Mouse (Mus musculus) liver, embryonic 15.5 days (tissue): ENCODE measurements at regions not wholly inside any gene's neighbourhood (a gene's known extent, or its start where the extent isn't known, plus 50 kb on each side); places are given as distances from the start of the nearest gene placed in this dataset.

Experiments
- ATAC-seq: fragments of 200-750 bp; cut with Nextera tagmentation; 2 replicates; pipeline ENCODE4 v1.8.0; 2017; ENCODE audit warnings: moderate number of reproducible peaks, mild to moderate bottlenecking, moderate library complexity; ENCODE audit not compliant: insufficient read depth
- H3K27ac ChIP-seq: fragments of 300-500 bp; sonication (generic); replicated peaks from 2 replicates; pipeline ENCODE4 v1.5.1; 2015; ENCODE audit warnings: mild to moderate bottlenecking, inconsistent platforms
- H3K27me3 ChIP-seq: fragments of 300-500 bp; sonication (generic); 2 replicates; pipeline ENCODE4 v1.6.1; 2015; ENCODE audit warnings: mild to moderate bottlenecking, inconsistent platforms
- H3K36me3 ChIP-seq: fragments of 300-500 bp; sonication (generic); replicated peaks from 2 replicates; pipeline ENCODE4 v1.6.1; 2015; ENCODE audit warnings: moderate library complexity, mild to moderate bottlenecking, inconsistent platforms
- H3K4me1 ChIP-seq: fragments of 300-500 bp; sonication (generic); replicated peaks from 2 replicates; pipeline ENCODE4 v1.6.1; 2015; ENCODE audit warnings: inconsistent platforms
- H3K4me2 ChIP-seq: fragments of 300-500 bp; sonication (generic); 2 replicates; pipeline ENCODE4 v1.6.1; 2015; ENCODE audit warnings: moderate library complexity, mild to moderate bottlenecking, inconsistent platforms
- H3K4me3 ChIP-seq: fragments of 300-500 bp; sonication (generic); replicated peaks from 2 replicates; pipeline ENCODE4 v1.5.1; 2015; ENCODE audit warnings: mild to moderate bottlenecking, inconsistent platforms
- H3K9ac ChIP-seq: fragments of 300-500 bp; sonication (generic); 2 replicates; pipeline ENCODE4 v1.6.1; 2015; ENCODE audit warnings: moderate library complexity, mild to moderate bottlenecking, inconsistent platforms
- H3K9me3 ChIP-seq: fragments of 300-500 bp; sonication (generic); replicated peaks from 2 replicates; pipeline ENCODE4 v1.6.1; 2016; ENCODE audit warnings: inconsistent platforms
- WGBS: fragments of 180-500 bp; shearing (Covaris S2); methylation state at CpG from one replicate; pipeline ENCODE4 v1.1.7; 2015; ENCODE audit warnings: mixed read lengths; ENCODE audit not compliant: insufficient replicate concordance; 5-methylcytosine and 5-hydroxymethylcytosine counted together

DNA sequence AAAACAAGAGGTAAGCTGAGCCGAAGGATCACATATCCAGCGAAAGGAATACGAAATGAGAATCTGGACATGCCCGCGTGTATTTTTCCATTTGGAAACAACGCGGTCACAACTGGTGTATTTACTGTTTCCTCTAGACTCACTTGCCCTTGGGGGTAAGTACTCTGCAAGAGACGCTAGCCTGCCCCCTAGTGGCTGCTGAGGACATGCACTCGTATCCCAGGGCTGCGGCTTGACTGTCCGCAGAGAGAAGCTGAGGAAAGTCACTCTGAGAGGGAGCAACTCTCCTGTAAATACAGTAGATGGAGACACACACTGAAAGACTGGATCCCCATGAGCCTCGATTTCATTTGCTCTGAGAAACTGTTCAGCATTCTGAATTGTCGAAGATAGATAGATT is 79.7 kb upstream of the Kif2a start:
- 8% methylated on average over 13 of the region's 13 CpGs for WGBS
- no peaks in the 10 kb centered on the region for H3K36me3 ChIP-seq
- H3K4me1 ChIP-seq, result peaks cover 59% of the 10 kb centered on the region
- peak overlapping the region; percentile 56 for H3K9ac ChIP-seq
- no peaks in the 10 kb centered on the region for H3K27me3 ChIP-seq
- no peaks in the 10 kb centered on the region for H3K9me3 ChIP-seq
- peak overlapping the region; percentile 68 for H3K4me2 ChIP-seq
- H3K4me3 ChIP-seq, result peak overlapping the region; percentile 47
- H3K27ac ChIP-seq, result peak overlapping the region; percentile 99
- peak; percentile 60 for ATAC-seq

DNA sequence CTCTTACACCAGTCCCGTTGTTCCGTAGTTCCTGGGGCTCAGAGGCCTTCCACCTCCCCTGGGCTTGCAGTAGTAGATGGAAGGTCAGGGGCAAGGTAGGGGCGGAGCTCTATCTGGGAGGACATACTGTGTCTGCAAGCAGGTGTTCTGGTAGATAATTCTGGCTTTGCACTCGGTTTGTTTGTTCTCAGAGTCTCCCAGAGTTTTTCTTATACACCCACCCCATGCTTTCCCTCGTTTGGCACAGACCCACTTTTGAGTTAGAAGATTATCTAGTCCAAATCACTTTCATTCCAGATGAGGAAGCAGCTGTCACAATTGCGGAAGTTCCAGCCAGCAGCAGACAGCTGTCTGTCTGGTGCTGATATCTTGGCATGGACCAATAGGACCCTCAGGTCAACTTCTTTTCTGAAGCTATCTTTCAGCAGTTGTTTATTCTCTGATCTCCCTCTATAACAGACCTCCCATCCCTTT is 79.0 kb upstream of the Kif2a start:
- Histone ChIP-seq H3K4me3 (peak overlapping the region; percentile 47), H3K9me3 (no peaks in the 10 kb centered on the region), H3K4me1 (peaks cover 63% of the 10 kb centered on the region), H3K4me2 (peak overlapping the region; percentile 68), H3K9ac (peak overlapping the region; percentile 56), H3K27ac (peak overlapping the region; percentile 99), H3K27me3 (no peaks in the 10 kb centered on the region), H3K36me3 (no peaks in the 10 kb centered on the region)
- peak; percentile 96 for ATAC-seq
- WGBS, result 6% methylated on average over 6 of the region's 6 CpGs

- H3K9ac ChIP-seq, result peak overlapping the region; percentile 56
- H3K4me3 ChIP-seq, result peak overlapping the region; percentile 47; the same call in 1 of the 2 replicates
- no peak for ATAC-seq
- WGBS, result 52% methylated on average over 3 of the region's 3 CpGs
- H3K4me1 ChIP-seq, result peaks cover 71% of the 10 kb centered on the region
- H3K27me3 ChIP-seq, result no peaks in the 10 kb centered on the region
- H3K27ac ChIP-seq, result peak overlapping the region; percentile 99
- no peaks in the 10 kb centered on the region for H3K36me3 ChIP-seq
- H3K9me3 ChIP-seq, result no peaks in the 10 kb centered on the region
- H3K4me2 ChIP-seq, result peak overlapping the region; percentile 68
Measured at GRCm38 (mm10) chr13:107100116-107100515, 78.2 kb upstream of the Kif2a start.

DNA sequence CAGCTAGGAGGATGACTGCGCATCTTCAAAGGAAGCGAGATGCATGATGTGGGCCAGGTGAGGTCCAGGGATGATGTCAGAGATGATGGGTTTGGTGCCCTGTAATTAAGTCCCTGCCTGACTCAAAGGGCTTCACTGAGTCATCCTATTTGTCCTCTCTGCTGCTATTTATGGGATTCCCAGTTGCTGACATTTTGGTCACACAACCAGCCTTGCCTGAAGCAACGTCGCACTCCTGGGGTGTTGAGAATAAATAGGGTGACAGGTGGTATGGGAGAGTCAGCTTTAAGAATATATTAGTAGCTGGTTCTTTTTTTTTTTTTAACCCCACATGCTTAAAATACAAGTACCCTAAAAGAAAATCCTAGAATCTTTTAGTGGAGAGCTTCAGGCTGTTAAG is 75.1 kb upstream of the Kif2a start:
- Histone ChIP-seq H3K9ac (no peak overlapping the region), H3K9me3 (no peaks in the 10 kb centered on the region), H3K36me3 (no peaks in the 10 kb centered on the region), H3K4me3 (no peak overlapping the region), H3K27me3 (no peaks in the 10 kb centered on the region), H3K4me1 (peaks cover 88% of the 10 kb centered on the region), H3K4me2 (no peak overlapping the region), H3K27ac (peak overlapping the region; percentile 99)
- WGBS, result 81% methylated on average over 4 of the region's 4 CpGs
- ATAC-seq, result no peak

- Histone ChIP-seq H3K4me1 (peaks cover 72% of the 10 kb centered on the region), H3K9me3 (no peaks in the 10 kb centered on the region), H3K36me3 (no peaks in the 10 kb centered on the region; the same call in 1 of the 2 replicates), H3K9ac (0 out of 2 replicates have a peak overlapping the region, but pooled peaks have one; percentile 3), H3K4me3 (no peak overlapping the region; the same call in 1 of the 2 replicates), H3K27me3 (no peaks in the 10 kb centered on the region), H3K4me2 (peak overlapping the region; percentile 48), H3K27ac (peak overlapping the region; percentile 3)
- ATAC-seq, result peak; percentile 17; the same call in 1 of the 2 replicates
- whole genome bisulfite sequencing, result 11% methylated on average over 11 of the region's 11 CpGs
Measured at GRCm38 (mm10) chr13:107094976-107095716, 73.2 kb upstream of the Kif2a start.

GRCm38 (mm10) chr13:107094487-107094886 is 72.6 kb upstream of the Kif2a start:
- H3K27ac ChIP-seq, result 0 out of 2 replicates have a peak overlapping the region, but pooled peaks have one; percentile 3
- ATAC-seq, result peak; percentile 43; the same call in 1 of the 2 replicates
- H3K4me3 ChIP-seq, result no peak overlapping the region; the same call in 1 of the 2 replicates
- H3K9me3 ChIP-seq, result no peaks in the 10 kb centered on the region
- H3K4me2 ChIP-seq, result peak overlapping the region; percentile 48
- no peaks in the 10 kb centered on the region; the same call in 1 of the 2 replicates for H3K36me3 ChIP-seq
- WGBS, result 16% methylated on average over 11 of the region's 11 CpGs
- H3K9ac ChIP-seq, result 0 out of 2 replicates have a peak overlapping the region, but pooled peaks have one; percentile 3
- peaks cover 66% of the 10 kb centered on the region for H3K4me1 ChIP-seq
- H3K27me3 ChIP-seq, result no peaks in the 10 kb centered on the region

DNA sequence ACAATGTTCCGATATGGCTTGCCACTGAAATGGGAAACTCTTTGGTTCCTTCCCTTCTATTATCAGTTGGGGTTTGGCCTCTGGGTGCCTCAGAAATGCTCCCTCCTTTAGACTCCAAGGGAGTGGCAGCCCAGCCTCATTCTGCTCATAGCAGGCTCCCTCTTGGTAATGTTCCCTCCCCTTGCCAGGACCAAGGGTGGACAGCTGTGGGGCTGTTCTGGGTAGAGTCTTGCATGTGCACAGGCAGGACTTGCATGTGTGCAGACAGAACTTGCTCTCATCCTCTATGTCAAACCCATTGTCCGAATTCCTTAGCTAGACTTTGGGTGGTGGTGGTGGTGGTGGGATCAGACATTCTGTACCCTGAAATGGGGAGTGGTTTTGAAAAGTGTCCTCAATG is 71.8 kb upstream of the Kif2a start:
- H3K4me1 ChIP-seq, result peaks cover 60% of the 10 kb centered on the region
- WGBS, result 59% methylated on average over 2 of the region's 2 CpGs
- no peaks in the 10 kb centered on the region; the same call in 1 of the 2 replicates for H3K36me3 ChIP-seq
- no peak overlapping the region for H3K9ac ChIP-seq
- no peak overlapping the region for H3K4me2 ChIP-seq
- 0 out of 2 replicates have a peak, but pooled peaks have one; percentile 35 for ATAC-seq
- no peaks in the 10 kb centered on the region for H3K9me3 ChIP-seq
- H3K4me3 ChIP-seq, result no peak overlapping the region
- H3K27me3 ChIP-seq, result no peaks in the 10 kb centered on the region
- no peak overlapping the region; the same call in 1 of the 2 replicates for H3K27ac ChIP-seq

GRCm38 (mm10) chr13:107088198-107088597 is 66.3 kb upstream of the Kif2a start:
- H3K4me2 ChIP-seq, result no peak overlapping the region
- no peak for ATAC-seq
- H3K9ac ChIP-seq, result no peak overlapping the region
- H3K36me3 ChIP-seq, result peaks cover 16% of the 10 kb centered on the region
- WGBS, result 12% methylated on average over 1 of the region's 1 CpGs
- no peaks in the 10 kb centered on the region for H3K9me3 ChIP-seq
- H3K27me3 ChIP-seq, result no peaks in the 10 kb centered on the region
- no peak overlapping the region for H3K4me3 ChIP-seq
- peak overlapping the region; percentile 38; the same call in 1 of the 2 replicates for H3K27ac ChIP-seq
- peaks cover 32% of the 10 kb centered on the region for H3K4me1 ChIP-seq

- no peak overlapping the region for H3K9ac ChIP-seq
- WGBS, result 44% methylated on average over 6 of the region's 6 CpGs
- H3K27ac ChIP-seq, result peak overlapping the region; percentile 80
- H3K27me3 ChIP-seq, result no peaks in the 10 kb centered on the region
- ATAC-seq, result peak; percentile 86
- H3K4me1 ChIP-seq, result peaks cover 25% of the 10 kb centered on the region
- peak overlapping the region; percentile 9; the same call in 1 of the 2 replicates for H3K4me2 ChIP-seq
- H3K4me3 ChIP-seq, result no peak overlapping the region
- H3K9me3 ChIP-seq, result no peaks in the 10 kb centered on the region
- peaks cover 16% of the 10 kb centered on the region for H3K36me3 ChIP-seq
Measured at GRCm38 (mm10) chr13:107087355-107087754, 65.4 kb upstream of the Kif2a start.

GRCm38 (mm10) chr13:107078085-107078484 is 56.2 kb upstream of the Kif2a start:
- H3K27me3 ChIP-seq, result peaks cover 6% of the 10 kb centered on the region; the same call in 1 of the 2 replicates
- no peak for ATAC-seq
- no peaks in the 10 kb centered on the region for H3K36me3 ChIP-seq
- no peak overlapping the region for H3K4me3 ChIP-seq
- H3K9me3 ChIP-seq, result no peaks in the 10 kb centered on the region
- no peak overlapping the region; the same call in 1 of the 2 replicates for H3K27ac ChIP-seq
- no peak overlapping the region for H3K9ac ChIP-seq
- WGBS, result 66% methylated on average over 1 of the region's 1 CpGs
- no peak overlapping the region for H3K4me2 ChIP-seq
- peaks cover 38% of the 10 kb centered on the region for H3K4me1 ChIP-seq

GRCm38 (mm10) chr13:107074917-107075316 is 53.0 kb upstream of the Kif2a start:
- Histone ChIP-seq H3K4me2 (peak overlapping the region; percentile 49), H3K9ac (no peak overlapping the region), H3K27ac (peak overlapping the region; percentile 64), H3K4me3 (no peak overlapping the region), H3K27me3 (peaks cover 6% of the 10 kb centered on the region; the same call in 1 of the 2 replicates), H3K9me3 (no peaks in the 10 kb centered on the region), H3K4me1 (peaks cover 58% of the 10 kb centered on the region), H3K36me3 (no peaks in the 10 kb centered on the region)
- ATAC-seq, result peak; percentile 43
- WGBS, result 28% methylated on average over 4 of the region's 4 CpGs
